Mouse (Mus musculus): ENCODE measurements around the gene Adap1. TPM values are rescaled to one million over a fixed set of nuclear protein-coding genes. Genes with fewer than 3 reads are reported as not detected.

The Adap1 gene
- total RNA-seq, 2 experiments from 2014 or later: 360 to 394 TPM

- DNase-seq (ENCODE audit: low spot score in 2 of 2): no peak
- intact Hi-C loops (cut with DNase I): no loop called here
Measured at GRCm38 (mm10) chr5:139259853-139260252, 65.6 kb downstream of the Adap1 start.

- intact Hi-C loops (cut with DNase I): no loop called here
- DNase-seq (ENCODE audit: low spot score in 2 of 2): no peak
Measured at GRCm38 (mm10) chr5:139258371-139259035, 66.9 kb downstream of the Adap1 start.

- no peak for DNase-seq (ENCODE audit: low spot score in 2 of 2)
- intact Hi-C loops (cut with DNase I): no loop called here
Measured at GRCm38 (mm10) chr5:139257818-139258217, 67.6 kb downstream of the Adap1 start.

- intact Hi-C loops (cut with DNase I): no loop called here
- DNase-seq (ENCODE audit: low spot score in 2 of 2): no peak
Measured at GRCm38 (mm10) chr5:139257265-139257664, 68.2 kb downstream of the Adap1 start.

- intact Hi-C loops (cut with DNase I): no loop called here
Measured at GRCm38 (mm10) chr5:139256211-139256765, 69.1 kb downstream of the Adap1 start.

GRCm38 (mm10) chr5:139255777-139256176 is 69.6 kb downstream of the Adap1 start:
- no peak for DNase-seq (ENCODE audit: low spot score in 2 of 2)
- intact Hi-C loops (cut with DNase I): no loop called here

More at GRCm38 (mm10) chr5:139256211-139256765, 69.1 kb downstream of the Adap1 start:
- no peak for DNase-seq (ENCODE audit: low spot score in 2 of 2)

GRCm38 (mm10) chr5:139254938-139255337 is 70.5 kb downstream of the Adap1 start:
- intact Hi-C loops (cut with DNase I): no loop called here
- no peak for DNase-seq (ENCODE audit: low spot score in 2 of 2)

DNA sequence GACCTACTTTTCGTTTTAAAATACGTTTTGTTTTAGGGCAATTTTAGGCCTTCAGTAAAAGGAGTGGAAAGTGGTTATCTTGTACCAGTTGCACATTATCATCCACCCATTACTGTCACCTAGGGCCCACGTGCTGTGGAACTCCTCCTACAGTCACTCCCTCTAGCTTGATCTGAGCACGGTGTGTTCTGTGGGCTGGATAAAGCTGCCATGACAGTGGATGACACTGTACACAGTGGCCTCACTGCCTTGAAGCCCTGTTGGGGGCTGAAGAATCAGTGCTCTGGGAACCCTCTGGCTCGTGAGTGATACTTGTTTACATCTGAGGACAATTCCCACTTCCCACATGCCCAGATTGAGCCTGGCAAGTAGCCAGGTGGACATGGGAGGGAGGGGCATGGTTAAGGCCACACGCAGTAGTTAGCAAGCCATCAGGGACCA is 72.1 kb downstream of the Adap1 start:
- intact Hi-C loops (cut with DNase I): no loop called here
- peak; percentile 31 to 58 for DNase-seq (ENCODE audit: low spot score in 2 of 2)

GRCm38 (mm10) chr5:139252910-139253245 is 72.5 kb downstream of the Adap1 start:
- intact Hi-C loops (cut with DNase I): no loop called here
- DNase-seq (ENCODE audit: low spot score in 2 of 2): no peak

GRCm38 (mm10) chr5:139252081-139252909 is 73.1 kb downstream of the Adap1 start, which contains the start of gene Get4:
TSS of gene Get4 (plus strand) at chr5:139252324.
- intact Hi-C loops (cut with DNase I): no loop called here
- DNase-seq (ENCODE audit: low spot score in 2 of 2): peak; percentile 98 to 100

DNA sequence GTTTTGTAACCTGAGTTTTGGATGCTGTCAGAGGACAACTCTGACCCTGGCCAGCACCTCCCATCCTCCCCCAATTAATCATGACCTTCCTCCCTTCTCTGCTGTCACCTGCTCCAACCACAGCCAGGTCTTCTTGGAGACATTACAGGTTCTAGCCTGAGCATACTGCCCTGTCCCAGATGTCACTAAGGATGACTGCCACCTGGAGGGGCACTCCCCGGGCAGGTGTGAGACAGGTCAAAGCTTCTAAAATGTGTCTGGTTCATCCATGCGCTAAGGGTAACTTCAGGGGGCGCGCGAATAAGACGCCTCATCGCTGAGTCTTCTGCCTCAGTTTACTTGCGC is 73.7 kb downstream of the Adap1 start:
- DNase-seq (ENCODE audit: low spot score in 2 of 2): no peak
- intact Hi-C loops (cut with DNase I): no loop called here

GRCm38 (mm10) chr5:139251279-139251678 is 74.1 kb downstream of the Adap1 start:
- DNase-seq (ENCODE audit: low spot score in 2 of 2): no peak
- intact Hi-C loops (cut with DNase I): no loop called here

DNA sequence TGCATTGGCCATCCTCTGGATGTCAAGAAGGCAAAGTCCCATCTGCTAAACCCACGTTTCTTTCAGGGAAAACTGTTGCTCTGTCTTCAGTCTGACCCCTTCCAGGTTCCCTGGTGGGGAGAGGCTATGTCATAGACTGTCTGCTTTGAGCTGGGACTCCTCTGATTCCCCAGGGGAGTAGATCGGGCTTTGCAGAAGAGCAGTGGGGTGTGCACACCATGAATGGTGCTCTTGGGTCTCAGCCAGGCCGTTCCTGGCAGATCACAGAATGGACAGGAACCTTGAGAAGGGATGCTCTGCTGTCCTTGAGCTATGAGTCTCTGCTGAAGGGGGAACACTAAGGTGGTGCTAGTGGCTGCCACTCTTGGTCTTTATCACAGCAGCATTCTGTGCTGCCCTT is 76.6 kb downstream of the Adap1 start:
- no peak for DNase-seq (ENCODE audit: low spot score in 2 of 2)
- intact Hi-C loops (cut with DNase I): no loop called here

DNA sequence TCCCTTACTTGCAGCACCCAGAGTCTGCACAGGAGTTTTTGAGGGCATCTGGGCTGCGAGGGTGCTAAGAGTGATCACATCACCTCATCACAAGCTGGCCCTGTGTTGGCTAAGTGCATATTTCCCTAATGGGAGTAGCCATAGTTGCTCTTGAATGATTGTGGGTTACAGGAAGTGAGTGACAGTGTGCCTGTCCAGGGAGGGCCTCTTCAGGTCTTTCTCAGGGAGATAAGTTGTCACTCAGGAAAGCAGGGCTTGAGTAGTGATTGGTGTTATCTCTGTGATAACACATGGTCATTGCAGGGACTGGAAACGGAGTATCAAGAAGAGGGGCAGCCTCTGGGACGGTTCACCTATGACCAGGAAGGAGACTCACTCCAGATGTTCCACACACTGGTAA is 77.7 kb downstream of the Adap1 start:
- intact Hi-C loops (cut with DNase I): no loop called here

DNA sequence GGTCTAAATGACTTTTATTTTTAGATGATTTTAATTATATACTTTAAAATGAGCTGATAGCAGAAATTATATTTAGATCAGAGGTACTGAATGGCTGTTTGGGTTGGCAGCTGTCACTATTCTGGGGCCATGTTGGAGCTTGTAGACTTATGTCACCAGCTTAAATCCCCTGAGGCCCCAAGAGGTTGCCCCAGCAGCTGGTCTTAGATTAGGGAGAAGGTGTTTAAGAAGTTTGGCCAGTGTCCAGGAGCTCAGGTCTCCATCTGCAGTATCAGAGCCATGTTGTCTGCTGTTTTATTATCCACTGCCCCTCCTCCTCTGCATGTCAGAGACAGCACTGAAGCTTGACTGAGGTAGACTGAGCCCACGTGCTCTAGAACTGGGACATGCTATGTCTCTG is 82.0 kb downstream of the Adap1 start:
- intact Hi-C loops (cut with DNase I): no loop called here
- DNase-seq (ENCODE audit: low spot score in 2 of 2): no peak

More for the DNA sequence above, 77.7 kb downstream of the Adap1 start:
- DNase-seq (ENCODE audit: low spot score in 2 of 2): no peak

- intact Hi-C loops (cut with DNase I): no loop called here
- no peak for DNase-seq (ENCODE audit: low spot score in 2 of 2)
Measured at GRCm38 (mm10) chr5:139241022-139241761, 84.2 kb downstream of the Adap1 start.

GRCm38 (mm10) chr5:139237436-139237835 is 88.0 kb downstream of the Adap1 start:
- intact Hi-C loops (cut with DNase I): no loop called here
- DNase-seq (ENCODE audit: low spot score in 2 of 2): no peak

- DNase-seq (ENCODE audit: low spot score in 2 of 2): no peak
- intact Hi-C loops (cut with DNase I): no loop called here
Measured at GRCm38 (mm10) chr5:139234423-139234822, 91.0 kb downstream of the Adap1 start.

DNA sequence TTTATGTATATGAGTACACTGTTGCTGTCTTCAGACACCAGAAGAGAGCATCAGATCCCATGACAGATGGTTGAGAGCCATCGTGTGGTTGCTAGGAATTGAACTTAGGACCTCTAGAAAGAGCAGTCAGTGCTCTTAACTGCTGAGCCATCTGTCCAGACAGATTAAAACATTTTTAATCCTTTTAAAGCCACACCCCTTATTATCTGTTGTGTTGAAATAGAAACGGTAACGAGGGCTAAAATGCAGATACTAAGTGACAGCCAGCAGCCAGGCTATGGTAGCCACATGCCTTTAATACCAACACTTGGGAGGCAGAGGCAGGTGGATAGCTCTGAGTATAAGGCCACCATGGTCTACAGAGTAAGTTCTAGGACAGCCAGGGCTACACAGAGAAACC is 93.3 kb downstream of the Adap1 start:
- intact Hi-C loops (cut with DNase I): no loop called here
- DNase-seq (ENCODE audit: low spot score in 2 of 2): no peak

GRCm38 (mm10) chr5:139229716-139230115 is 95.7 kb downstream of the Adap1 start:
- no peak for DNase-seq (ENCODE audit: low spot score in 2 of 2)
- intact Hi-C loops (cut with DNase I): no loop called here

Measured in left cerebral cortex, postnatal 14 days (tissue).